Mouse (Mus musculus) brain, embryonic 14.5 days (tissue): ENCODE results near the gene Krtap5-1.

Experiments used
- CTCF ChIP-seq: fragments of 200-500 bp; IDR thresholded peaks from 2 replicates; pipeline ENCODE4 v1.5.1; 2012; ENCODE audit warnings: inconsistent platforms, mild to moderate bottlenecking, moderate library complexity, borderline replicate concordance; ENCODE audit not compliant: insufficient read depth, insufficient read length; ENCODE audit errors: extremely low read depth
- POLR2A ChIP-seq: fragments of 200-500 bp; IDR thresholded peaks from 2 replicates; pipeline ENCODE4 v1.6.1; 2012; ENCODE audit warnings: mild to moderate bottlenecking, inconsistent platforms, borderline replicate concordance; ENCODE audit not compliant: poor library complexity, insufficient read depth, insufficient read length, severe bottlenecking; ENCODE audit errors: extremely low read depth

DNA sequence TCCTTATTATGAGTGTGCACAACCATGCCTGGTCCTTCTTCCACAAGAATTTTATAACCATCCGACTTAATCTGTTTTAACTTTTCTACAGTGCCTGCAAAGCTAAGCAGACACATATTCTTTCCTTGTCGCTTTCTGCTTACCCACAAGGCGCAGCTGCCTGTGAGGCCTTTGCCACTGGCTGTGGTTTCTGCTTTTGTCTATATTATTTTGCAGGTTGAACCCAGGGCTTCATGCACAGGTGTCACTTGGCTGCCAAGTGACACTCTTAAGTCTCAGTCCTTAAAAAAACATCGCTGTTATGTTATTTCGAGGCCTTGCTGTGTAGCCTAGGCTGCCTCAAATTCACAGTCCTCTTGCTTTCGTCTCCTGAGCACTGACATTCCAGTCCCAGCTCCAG lies 25.7 kb upstream of the Krtap5-1 start:
- TF ChIP-seq CTCF (no peak), POLR2A (no peak)
